Mouse (Mus musculus) hindbrain, embryonic 11.5 days (tissue): ENCODE measurements around the gene Med15. TPM values are rescaled to one million over a fixed set of nuclear protein-coding genes. Genes with fewer than 3 reads are reported as not detected.
A peak's percentile ranks its signal among the peaks of the same experiment; 100 is the strongest.
"Not testable (repeated sequence)": the region's sequence is repeated elsewhere in the genome, so short reads cannot be mapped to it uniquely, and the experiment has no call there.

Experiments used
- ATAC-seq: fragments of 200-750 bp; cut with Nextera tagmentation; 2 replicates; pipeline ENCODE4 v1.8.0; 2017; ENCODE audit warnings: mild to moderate bottlenecking, moderate TSS enrichment, moderate library complexity; ENCODE audit not compliant: low FRiP score
- DNase-seq: peaks from one replicate; pipeline ENCODE4 v3.0.0-alpha.2; 2015; ENCODE audit warnings: low spot score
- H3K27ac ChIP-seq: fragments of 300-500 bp; sonication (generic); 2 replicates; pipeline ENCODE4 v1.5.1; 2014; ENCODE audit warnings: mild to moderate bottlenecking, low read depth, low read length
- H3K27me3 ChIP-seq: fragments of 300-500 bp; sonication (generic); 2 replicates; pipeline ENCODE4 v1.6.1; 2014; ENCODE audit warnings: mild to moderate bottlenecking, low read length, moderate library complexity, mixed read lengths; ENCODE audit not compliant: control insufficient read depth, insufficient read depth
- H3K36me3 ChIP-seq: fragments of 300-500 bp; sonication (generic); 2 replicates; pipeline ENCODE4 v1.6.1; 2014; ENCODE audit warnings: mild to moderate bottlenecking, low read length, moderate library complexity, mixed read lengths; ENCODE audit not compliant: control insufficient read depth, insufficient read depth
- H3K4me1 ChIP-seq: fragments of 300-500 bp; sonication (generic); replicated peaks from 2 replicates; pipeline ENCODE4 v1.6.1; 2014; ENCODE audit warnings: low read length, mixed read lengths; ENCODE audit not compliant: control insufficient read depth, insufficient read depth
- H3K4me2 ChIP-seq: fragments of 300-500 bp; sonication (generic); replicated peaks from 2 replicates; pipeline ENCODE4 v1.6.1; 2014; ENCODE audit warnings: mild to moderate bottlenecking, low read depth, low read length
- H3K4me3 ChIP-seq: fragments of 300-500 bp; sonication (generic); 2 replicates; pipeline ENCODE4 v1.5.1; 2014; ENCODE audit warnings: low read depth, low read length
- H3K9ac ChIP-seq: fragments of 300-500 bp; sonication (generic); 2 replicates; pipeline ENCODE4 v1.6.1; 2014; ENCODE audit warnings: low read depth, low read length
- H3K9me3 ChIP-seq: fragments of 300-500 bp; sonication (generic); 2 replicates; pipeline ENCODE4 v1.6.1; 2016; ENCODE audit warnings: low read length; ENCODE audit not compliant: control insufficient read depth
- WGBS: fragments of 180-500 bp; shearing (Covaris S2); extraction: QIAGEN DNeasy Blood & Tissue Kit; methylation state at CpG from one replicate; pipeline ENCODE4 v1.1.7; 2014; 5-methylcytosine and 5-hydroxymethylcytosine counted together
- polyA plus RNA-seq: library from polyadenylated mRNA; unstranded; fragments of >200 nt; fragmentation: Nextera tagmentation; extraction: Ambion mirVana; gene quantifications from 2 replicates; pipeline ENCODE4 v1.2.1, GENCODE M21; 2014

The Med15 gene
- polyA plus RNA-seq, 1 experiment from 2014 or later: 42.8 TPM

DNA sequence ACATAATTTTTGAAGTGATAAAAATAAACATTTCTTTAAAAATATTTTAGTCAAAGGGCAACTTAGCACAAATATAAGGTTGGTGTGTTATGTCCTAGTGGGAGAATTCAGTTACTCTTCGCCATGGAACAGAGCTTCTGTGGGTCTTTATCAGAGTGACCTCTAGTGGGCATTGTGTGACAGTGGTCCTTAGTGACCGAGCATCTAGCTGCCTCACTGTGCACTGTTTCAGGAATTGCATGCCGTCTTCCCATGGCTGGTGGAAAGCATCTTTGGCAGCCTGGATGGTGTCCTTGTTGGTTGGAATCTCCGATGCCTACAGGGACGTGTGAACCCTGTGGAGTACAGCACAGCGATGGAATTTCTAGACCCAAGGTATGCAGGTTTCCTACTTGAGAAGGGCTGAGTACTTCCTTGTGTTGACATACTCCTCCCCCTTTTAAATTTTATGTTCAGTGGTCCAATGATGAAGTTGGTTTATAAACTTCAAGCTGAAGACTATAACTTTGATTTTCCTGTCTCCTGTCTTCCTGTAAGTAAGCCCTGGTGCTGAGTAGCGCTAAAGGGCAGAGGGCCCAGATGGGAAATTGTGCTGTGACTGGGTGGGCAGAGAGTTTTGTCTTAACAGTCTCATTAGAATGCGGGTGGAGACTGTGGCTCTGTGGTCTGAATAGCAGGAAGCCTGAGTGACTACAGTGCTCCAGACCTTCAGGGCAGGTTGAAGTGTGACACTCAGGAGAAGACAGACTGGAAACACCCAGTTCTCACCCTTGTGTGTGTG, 107.0 kb downstream of the Med15 start:
- DNase-seq: peak; percentile 51
- 75% methylated on average over 8 of the region's 8 CpGs for WGBS
- no peak overlapping the region for H3K4me2 ChIP-seq
- H3K9me3 ChIP-seq: no peaks in the 10 kb centered on the region
- H3K9ac ChIP-seq: no peak overlapping the region
- no peak overlapping the region for H3K4me3 ChIP-seq
- H3K36me3 ChIP-seq: peaks cover 8% of the 10 kb centered on the region; the same call in 1 of the 2 replicates
- H3K27me3 ChIP-seq: no peaks in the 10 kb centered on the region
- no peak for ATAC-seq
- H3K4me1 ChIP-seq: no peaks in the 10 kb centered on the region
- H3K27ac ChIP-seq: no peak overlapping the region

GRCm38 (mm10) chr16:17621936-17622335, 110.8 kb downstream of the Med15 start:
- Histone ChIP-seq H3K4me2 (no peak overlapping the region), H3K9ac (no peak overlapping the region), H3K27me3 (no peaks in the 10 kb centered on the region), H3K36me3 (peaks cover 8% of the 10 kb centered on the region; the same call in 1 of the 2 replicates), H3K27ac (no peak overlapping the region), H3K9me3 (no peaks in the 10 kb centered on the region), H3K4me1 (no peaks in the 10 kb centered on the region; the same call in 1 of the 2 replicates), H3K4me3 (no peak overlapping the region)
- DNase-seq (no peak), ATAC-seq (no peak)
- WGBS: 93% methylated on average over 1 of the region's 1 CpGs

GRCm38 (mm10) chr16:17619198-17620105, 113.2 kb downstream of the Med15 start, which contains the start of gene Smpd4:
Gene Smpd4 (plus strand): TSS chr16:17619354.
- Histone ChIP-seq H3K27me3 (no peaks in the 10 kb centered on the region), H3K27ac (no peak within 1 kb of the TSS), H3K4me3 (peak within 1 kb of the TSS; percentile 65), H3K9me3 (no peaks in the 10 kb centered on the region), H3K36me3 (no peaks in the 10 kb centered on the region), H3K4me2 (peak within 1 kb of the TSS; percentile 68), H3K9ac (peak within 1 kb of the TSS; percentile 73), H3K4me1 (no peaks in the 10 kb centered on the region; the same call in 1 of the 2 replicates)
- ATAC-seq (peak; percentile 79), DNase-seq (peak; percentile 98)
- 3% methylated on average over 60 of the region's 60 CpGs for WGBS

DNA sequence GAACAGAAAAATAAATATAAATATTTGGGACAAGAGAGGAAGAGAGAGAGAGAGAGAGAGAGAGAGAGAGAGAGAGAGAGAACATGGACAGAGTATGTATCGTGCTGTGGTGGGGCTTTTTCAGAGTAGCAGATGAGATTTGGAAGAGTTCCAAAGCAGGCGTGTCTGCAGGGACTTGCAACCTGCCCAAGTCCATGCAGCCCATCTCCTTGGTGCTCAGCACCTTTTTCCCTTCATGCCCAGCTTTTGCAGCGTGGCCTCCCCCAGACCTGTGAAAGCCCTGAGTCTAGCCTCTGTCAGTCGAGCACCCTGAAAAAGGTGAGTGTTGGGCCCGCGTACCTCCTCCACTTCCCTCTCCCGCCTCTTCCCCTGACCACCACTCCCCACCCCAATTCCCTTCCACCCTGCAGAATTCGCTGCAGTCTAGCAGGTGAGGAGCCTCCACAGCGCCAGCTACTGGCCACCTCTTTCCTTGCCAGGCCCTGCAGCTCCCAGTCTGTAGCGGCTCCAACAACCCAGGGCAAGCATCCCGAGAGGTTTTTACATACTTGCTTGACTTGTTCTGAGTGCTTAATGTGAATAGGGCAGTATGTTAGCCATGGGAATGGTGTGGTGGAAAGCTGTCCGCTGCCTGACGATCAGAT, 114.6 kb downstream of the Med15 start:
- no peak for ATAC-seq

GRCm38 (mm10) chr16:17616212-17616611, 116.5 kb downstream of the Med15 start:
- no peaks in the 10 kb centered on the region for H3K27me3 ChIP-seq
- WGBS: 90% methylated on average over 5 of the region's 5 CpGs
- H3K9me3 ChIP-seq: no peaks in the 10 kb centered on the region
- H3K27ac ChIP-seq: no peak overlapping the region
- DNase-seq (no peak), ATAC-seq (no peak)
- H3K4me1 ChIP-seq: no peaks in the 10 kb centered on the region; the same call in 1 of the 2 replicates
- H3K4me3 ChIP-seq: no peak overlapping the region
- no peak overlapping the region for H3K9ac ChIP-seq
- H3K36me3 ChIP-seq: no peaks in the 10 kb centered on the region
- H3K4me2 ChIP-seq: no peak overlapping the region

More for the DNA sequence above, 114.6 kb downstream of the Med15 start:
- Histone ChIP-seq H3K4me3 (no peak overlapping the region), H3K27ac (no peak overlapping the region), H3K4me1 (no peaks in the 10 kb centered on the region; the same call in 1 of the 2 replicates), H3K9me3 (no peaks in the 10 kb centered on the region), H3K9ac (no peak overlapping the region), H3K4me2 (no peak overlapping the region), H3K27me3 (no peaks in the 10 kb centered on the region), H3K36me3 (no peaks in the 10 kb centered on the region)
- DNase-seq: peak; percentile 70
- 24% methylated on average over 13 of the region's 13 CpGs for WGBS

DNA sequence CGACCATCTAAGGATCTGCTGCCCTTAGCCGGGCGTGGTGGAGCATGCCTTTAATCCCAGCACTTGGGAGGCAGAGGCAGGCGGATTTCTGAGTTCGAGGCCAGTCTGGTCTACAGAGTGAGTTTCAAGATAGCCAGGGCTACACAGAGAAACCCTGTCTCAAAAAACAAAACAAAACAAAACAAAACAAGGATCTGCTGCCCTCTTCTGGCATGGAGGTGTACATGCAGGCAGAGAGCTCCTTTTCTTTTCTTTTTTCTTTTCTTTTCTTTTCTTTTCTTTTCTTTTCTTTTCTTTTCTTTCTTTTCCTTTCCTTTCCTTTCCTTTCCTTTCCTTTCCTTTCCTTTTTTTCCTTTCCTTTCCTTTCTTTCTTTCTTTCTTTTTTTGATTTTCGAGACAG, 118.0 kb downstream of the Med15 start:
- peak; percentile 34 for DNase-seq
- H3K9ac ChIP-seq, ATAC-seq, H3K36me3 ChIP-seq, H3K9me3 ChIP-seq, H3K27ac ChIP-seq, H3K4me2 ChIP-seq, H3K27me3 ChIP-seq, H3K4me3 ChIP-seq, H3K4me1 ChIP-seq: not testable (repeated sequence)
- WGBS: 94% methylated on average over 6 of the region's 6 CpGs

- Histone ChIP-seq H3K27ac (no peak overlapping the region), H3K4me3 (no peak overlapping the region), H3K4me1 (no peaks in the 10 kb centered on the region), H3K9ac (no peak overlapping the region), H3K27me3 (no peaks in the 10 kb centered on the region), H3K9me3 (no peaks in the 10 kb centered on the region), H3K4me2 (no peak overlapping the region), H3K36me3 (no peaks in the 10 kb centered on the region)
- WGBS: 80% methylated on average over 4 of the region's 4 CpGs
- DNase-seq: no peak
- ATAC-seq: no peak
Measured at GRCm38 (mm10) chr16:17611383-17611782, 121.3 kb downstream of the Med15 start.

DNA sequence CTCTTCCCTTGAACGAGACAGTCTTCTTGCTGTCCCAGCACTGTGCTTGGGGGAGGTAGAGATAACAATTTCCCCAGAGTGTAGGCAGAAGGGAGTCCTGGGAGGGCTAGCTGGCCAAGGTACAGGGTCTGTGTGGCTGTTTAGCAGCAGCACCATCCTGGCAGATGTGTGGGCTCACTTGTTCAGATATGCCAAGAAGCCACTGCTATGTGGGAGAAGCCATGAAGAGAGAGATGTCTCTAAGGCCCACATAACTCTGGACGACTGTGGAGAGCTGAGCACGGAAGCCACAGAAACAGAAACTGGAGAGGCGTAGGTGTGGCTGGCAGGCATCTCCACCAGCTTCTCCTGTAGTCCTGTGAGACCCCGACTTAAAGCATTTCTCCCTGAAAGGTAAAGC, 127.0 kb downstream of the Med15 start:
- H3K4me2 ChIP-seq: no peak overlapping the region
- no peak overlapping the region for H3K27ac ChIP-seq
- H3K4me3 ChIP-seq: no peak overlapping the region
- DNase-seq (no peak), ATAC-seq (no peak)
- no peaks in the 10 kb centered on the region for H3K36me3 ChIP-seq
- H3K4me1 ChIP-seq: no peaks in the 10 kb centered on the region
- no peaks in the 10 kb centered on the region for H3K27me3 ChIP-seq
- no peak overlapping the region for H3K9ac ChIP-seq
- 77% methylated on average over 5 of the region's 5 CpGs for WGBS
- H3K9me3 ChIP-seq: no peaks in the 10 kb centered on the region
